Mouse (Mus musculus) mature B cell (primary cell): ENCODE results near the gene Cacna1c.

Experiments
- in situ Hi-C: fragments of 300-500 bp; cut with MboI; formaldehyde crosslinking; loops from 2 replicates; pipeline ENCODE4 v1.14.3; 2019

Gene Cacna1c

DNA sequence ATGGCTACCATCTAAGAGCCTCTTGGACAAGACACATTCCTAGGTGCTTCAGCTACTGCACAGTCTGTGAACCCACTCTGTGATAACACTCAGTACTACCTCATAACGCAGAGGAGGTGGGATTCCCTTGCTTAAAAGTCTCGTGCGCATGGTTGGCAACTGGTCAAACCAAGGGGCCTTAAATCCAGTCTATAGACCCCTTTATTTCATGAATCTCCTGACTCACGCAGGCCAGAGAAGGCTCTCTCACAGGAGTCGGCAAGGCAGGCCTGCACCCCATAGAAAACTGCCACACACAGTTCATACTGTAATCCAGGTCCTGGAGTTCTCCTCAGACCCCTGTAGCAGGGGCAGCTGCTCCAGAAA lies 273.0 kb downstream of the Cacna1c start:
- in situ Hi-C loops, result no loop called here

DNA sequence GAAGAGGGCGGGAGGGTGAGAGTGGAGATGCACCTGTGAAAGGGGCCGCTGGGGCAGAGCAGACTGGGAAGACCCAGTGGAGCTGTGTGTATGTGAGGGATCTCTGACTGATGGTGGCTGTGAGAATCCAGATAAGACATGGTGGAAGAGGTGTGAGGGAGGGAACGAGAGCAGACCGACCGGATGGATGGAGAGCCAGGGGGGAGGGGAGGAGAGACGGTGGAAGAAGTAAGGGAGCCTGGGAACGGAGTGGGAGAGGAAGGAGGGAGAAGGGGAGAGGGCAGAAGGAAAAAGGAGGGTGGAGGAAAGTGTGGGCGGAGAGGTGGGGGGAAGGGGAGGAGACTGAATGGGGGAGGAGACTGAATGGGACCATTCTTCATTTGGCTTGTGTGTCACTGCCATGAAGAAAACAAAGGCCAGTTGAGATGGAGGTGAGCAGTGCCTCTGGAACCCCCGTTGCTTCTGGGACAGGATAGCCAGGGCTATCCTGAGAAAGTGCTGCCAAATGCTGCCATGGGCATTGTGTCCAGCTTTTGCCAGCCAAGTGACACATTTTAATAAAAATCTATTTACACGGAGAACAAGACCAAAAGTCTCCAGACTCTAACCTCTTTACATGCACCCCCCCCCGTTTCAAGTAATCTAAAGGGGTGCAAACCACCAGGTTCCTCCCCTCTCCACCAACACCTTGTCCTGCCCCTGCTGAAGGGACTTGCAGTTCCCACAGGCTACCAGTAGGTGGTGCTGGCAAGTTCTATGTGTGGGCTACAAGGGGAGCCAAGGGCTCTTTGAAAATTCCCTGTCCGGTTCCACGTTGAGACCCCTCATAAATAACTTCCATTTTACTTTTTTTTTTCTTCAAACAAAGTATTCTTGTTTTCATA lies 273.6 kb downstream of the Cacna1c start:
- in situ Hi-C loops, result no loop called here

DNA sequence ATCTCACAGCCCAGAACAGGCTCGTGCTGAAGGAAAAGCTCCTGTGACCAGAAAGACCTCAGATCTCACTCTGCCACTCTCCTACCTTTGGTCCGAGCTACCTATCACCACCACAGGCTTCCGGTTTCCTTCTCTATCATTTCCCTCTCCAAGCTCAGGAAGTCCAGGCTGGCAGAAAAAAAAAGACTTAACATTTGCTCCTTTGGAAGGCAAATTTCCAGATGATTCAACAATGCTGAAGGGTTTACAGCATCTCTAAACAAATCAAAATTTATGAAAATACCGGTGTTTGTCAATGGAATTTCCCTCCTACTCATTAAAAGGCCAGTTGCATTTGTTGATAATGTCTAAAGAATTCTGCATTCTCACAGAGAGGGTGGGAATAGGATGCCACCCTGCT lies 288.0 kb downstream of the Cacna1c start:
- in situ Hi-C loops, result no loop called here

DNA sequence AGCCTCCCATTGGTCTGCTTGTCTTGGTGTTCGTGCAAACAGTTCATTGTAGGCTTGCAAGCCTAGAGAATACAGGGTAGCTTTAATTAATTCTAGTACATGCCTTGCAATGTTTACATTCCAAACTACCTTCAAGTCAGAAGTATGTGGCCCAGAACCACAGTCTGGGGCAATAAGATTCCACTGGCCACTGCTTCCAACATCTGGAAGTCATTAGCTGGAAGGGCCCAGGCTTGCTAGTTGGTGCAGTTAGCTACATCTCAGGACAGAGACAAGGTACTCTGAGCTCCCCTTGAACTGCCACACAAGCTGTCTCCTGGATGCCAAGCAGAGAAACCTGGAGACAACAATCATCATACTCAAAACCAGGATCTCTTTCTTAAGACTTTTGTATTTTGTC lies 288.5 kb downstream of the Cacna1c start:
- in situ Hi-C loops, result no loop called here

DNA sequence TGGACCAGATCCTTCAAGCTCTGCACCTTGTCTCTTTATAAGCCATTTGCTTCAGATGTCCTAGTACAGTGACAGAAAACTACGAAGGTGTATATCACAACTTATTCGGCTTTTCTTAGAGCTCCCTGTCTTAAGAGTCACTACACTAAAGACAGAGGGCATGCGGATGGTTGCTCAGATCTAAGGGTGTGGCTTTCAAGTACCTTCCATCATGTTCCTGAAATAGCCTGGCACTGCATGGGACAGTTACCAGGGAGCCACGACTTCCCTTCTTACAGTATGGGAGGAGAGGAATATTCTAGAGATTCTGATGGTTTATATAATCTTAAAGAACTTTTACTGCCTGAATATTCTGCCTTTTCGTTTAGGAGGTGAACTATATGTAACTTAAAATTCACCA lies 289.3 kb downstream of the Cacna1c start:
- in situ Hi-C loops, result no loop called here

DNA sequence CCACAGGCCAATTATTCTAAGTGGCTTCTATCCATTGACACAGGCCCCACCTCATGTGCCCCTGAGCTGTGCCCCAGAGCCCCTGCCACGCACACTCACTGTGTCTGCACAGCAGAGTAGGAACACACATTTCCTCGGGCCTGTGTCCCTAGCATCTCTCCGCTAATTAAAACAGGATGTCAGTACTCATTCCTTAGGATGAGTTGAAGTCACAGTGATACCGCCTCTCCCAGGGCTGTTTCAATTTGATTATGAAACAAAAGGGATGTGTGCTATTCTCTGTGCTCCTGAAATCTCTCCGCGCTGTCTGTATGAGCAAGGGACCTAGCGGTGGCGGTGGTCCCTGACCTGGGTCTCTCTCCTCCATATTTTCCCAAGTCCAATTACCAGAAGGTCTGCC lies 296.5 kb downstream of the Cacna1c start:
- in situ Hi-C loops, result no loop called here

DNA sequence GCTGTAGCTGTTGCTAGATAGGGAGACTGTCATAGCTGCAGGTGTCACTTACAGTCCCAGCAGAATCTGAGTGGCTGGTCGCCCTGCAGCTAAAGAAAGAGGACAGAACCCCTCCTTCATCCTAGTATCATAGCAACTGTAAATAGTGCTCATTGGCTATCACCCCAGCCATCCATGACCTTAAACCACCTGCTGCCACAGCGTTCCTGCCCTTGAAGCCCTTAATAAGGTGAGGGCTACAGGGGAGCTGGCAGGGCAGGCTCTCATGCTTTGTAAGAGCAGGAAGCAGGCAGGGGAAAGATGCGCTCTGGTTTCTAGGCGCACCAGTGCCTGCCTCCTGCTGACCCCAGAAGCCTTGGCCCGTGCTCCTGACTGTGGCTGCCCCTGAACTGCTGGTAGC lies 299.1 kb downstream of the Cacna1c start:
- in situ Hi-C loops, result no loop called here

DNA sequence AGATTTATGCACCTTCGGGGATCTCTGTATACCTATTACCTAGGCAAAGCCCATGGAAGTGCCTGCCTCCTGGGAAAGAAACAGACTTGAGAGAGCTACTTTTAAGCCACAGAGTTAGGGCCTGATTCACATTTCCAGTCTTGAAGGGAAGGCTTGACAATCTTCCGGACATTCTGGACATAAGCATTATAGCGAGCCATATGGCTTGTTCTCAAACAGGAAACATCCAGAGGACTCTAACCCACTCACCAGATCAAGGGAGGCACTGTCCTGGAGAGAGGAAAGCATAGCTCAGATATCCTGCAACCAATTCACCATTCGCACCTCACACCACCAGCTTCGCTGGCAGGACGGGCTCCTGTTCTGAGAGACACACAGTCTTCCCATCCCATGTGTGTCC lies 302.2 kb downstream of the Cacna1c start:
- in situ Hi-C loops, result no loop called here

DNA sequence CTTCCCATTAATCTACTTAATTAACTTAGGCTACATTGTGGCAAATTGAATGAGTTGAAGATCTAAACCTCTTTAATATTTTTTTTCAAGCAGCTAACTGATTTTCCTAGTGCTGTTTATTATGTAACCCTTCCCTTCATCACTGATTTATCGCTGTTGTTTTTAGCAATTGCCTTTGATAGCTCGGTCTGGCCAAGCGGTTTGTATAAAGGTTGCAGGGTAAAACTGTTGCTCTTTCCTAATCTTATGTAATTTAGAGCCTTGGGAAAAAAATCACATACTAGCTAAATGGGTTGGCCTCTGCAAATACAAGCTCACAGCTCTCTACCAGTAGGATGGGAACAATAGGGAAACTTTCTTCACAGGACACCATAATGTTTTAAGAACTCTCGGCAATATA lies 306.8 kb downstream of the Cacna1c start:
- in situ Hi-C loops, result no loop called here

DNA sequence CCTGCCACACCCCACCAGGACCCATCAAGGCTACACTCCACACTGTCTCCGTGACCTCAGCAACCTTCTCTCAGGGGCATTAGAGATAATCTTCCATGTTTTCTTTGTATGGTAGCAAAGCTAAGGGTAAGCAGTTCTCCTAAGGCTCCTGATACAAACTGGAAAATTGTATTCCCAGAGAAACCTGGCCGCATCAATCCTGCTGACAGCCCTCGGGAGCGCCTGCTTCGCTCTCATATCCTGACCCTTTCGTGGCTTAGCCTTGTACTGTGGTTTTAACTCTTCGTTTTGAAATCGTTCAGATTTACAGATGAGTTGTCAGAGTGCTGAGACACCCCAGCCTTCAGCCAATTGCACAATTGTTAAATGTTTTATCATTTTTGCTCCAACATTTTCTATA lies 309.2 kb downstream of the Cacna1c start:
- in situ Hi-C loops, result no loop called here

DNA sequence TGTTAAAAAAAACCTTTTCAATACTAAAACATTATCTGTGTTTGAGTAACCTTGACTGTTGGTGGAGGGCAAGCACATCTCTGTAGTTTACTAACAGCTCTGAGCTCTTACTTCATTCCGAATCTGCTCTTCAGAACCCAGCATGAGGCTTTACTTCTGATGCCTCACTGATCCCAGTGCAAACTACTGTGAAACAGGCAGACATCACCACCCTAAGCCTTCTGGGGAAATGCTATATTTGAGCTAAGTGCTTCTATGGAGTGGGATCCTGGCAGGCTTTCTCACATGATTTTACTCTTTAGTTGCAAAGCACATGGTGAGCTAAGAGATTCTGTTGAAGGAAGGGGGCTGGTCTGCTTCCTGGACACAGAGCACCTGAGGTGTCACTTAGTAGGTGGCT lies 311.3 kb downstream of the Cacna1c start:
- in situ Hi-C loops, result no loop called here

DNA sequence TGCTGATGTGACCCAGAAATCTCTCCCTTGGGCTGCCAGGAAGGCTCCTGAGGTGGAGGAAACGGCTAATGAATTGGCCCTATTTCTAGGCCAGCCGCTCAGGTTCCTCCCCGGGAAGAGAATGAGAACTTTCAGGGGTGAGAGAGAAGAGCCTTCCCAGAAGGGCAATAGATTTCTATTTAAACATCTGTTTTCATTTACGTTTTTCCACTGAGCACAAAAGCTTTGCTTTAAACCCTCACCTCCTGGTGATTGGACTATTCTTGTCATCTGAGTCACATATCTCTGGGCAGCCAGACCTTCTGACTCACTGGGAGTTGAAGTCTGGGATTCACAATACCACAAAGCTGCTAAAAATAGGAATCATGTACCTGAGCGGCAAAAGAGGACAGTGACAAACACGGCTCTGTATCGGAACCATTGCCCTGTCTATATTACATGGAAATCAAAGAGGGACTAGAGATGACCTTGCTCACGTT lies 312.1 kb downstream of the Cacna1c start:
- in situ Hi-C loops, result no loop called here

DNA sequence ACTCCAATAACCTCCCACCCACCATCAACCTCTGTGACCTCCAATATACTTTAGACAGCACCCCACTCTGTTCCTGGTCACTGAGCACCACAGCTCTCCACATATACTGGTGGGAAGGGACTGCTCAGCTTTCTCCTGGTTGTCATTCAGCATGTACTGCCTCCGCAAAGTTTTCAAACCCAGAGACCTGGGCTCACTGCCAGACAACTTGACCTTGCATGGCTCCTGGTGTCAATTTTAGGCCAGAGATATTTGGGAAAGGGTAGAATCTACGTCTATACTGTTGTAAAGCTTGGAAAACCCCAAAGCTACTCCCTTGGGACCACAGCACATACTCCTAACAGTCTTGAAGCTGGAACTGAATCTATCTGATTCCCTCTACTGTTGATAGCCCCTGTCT lies 320.0 kb downstream of the Cacna1c start:
- in situ Hi-C loops, result no loop called here

DNA sequence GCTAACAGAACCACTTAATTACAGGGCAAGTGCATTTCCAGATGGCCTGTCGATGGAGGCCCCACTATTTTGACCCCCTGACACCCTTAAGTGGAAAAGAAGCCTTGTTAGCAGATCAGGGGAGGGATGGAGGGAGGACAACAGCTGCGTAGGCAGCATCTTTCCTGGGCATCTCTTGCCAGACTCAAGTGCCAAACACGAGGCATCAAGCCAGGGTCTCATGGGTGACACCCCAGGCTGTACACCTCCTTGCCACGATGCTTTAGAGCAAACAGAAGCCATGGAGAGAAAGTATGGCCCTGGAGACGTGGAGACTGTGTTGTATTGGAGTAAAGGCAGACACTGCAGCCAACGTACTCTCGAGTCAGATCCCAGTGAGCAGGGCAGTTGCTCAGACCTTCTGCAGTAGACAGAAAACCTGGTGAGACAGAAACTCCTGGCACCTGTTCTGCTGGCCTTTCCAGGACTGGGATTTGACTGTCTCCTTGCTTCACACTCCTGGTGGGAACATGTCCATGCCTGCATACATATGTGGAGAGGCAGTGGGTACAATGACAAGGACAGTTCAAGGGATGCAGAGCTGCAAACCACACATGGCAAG lies 325.9 kb downstream of the Cacna1c start:
- in situ Hi-C loops, result no loop called here

DNA sequence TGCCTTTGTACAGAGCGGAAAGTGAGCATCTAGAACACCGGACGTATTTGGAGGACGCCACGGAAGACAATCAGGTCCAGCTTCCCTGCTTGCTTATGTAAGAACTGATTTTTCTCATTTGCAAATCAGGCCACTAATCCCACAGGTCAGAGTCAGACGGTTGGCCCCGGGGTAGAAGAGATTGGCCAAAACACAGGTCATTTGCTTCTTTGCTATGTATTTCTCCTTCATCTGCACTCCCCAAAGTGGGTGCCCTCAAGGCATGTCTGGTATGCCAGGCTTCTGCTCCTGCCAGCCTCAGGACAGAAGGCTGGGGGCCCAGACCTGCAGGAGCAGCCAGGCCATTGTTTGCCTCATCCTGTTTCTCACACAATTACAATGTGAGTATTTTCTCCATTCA lies 328.8 kb downstream of the Cacna1c start:
- in situ Hi-C loops, result no loop called here

DNA sequence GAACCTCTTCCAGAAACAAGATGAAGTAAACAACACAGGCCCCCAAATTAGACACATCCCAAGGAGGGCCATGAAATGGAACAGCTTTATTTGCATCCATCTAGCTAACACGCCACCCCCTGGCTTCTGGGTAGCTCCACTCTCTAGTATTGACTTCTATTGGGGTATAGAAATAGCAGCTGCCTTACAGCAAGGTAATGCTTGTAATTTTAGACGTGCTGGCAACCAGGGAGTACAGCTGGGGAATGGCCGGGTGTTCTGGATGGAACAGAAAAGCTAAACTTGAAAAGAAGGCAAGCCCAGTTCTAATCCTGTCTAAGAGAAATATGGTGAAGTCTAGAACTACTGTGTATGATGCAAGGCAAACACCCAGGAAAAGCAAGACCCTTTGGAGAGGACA lies 329.3 kb downstream of the Cacna1c start:
- in situ Hi-C loops, result no loop called here

DNA sequence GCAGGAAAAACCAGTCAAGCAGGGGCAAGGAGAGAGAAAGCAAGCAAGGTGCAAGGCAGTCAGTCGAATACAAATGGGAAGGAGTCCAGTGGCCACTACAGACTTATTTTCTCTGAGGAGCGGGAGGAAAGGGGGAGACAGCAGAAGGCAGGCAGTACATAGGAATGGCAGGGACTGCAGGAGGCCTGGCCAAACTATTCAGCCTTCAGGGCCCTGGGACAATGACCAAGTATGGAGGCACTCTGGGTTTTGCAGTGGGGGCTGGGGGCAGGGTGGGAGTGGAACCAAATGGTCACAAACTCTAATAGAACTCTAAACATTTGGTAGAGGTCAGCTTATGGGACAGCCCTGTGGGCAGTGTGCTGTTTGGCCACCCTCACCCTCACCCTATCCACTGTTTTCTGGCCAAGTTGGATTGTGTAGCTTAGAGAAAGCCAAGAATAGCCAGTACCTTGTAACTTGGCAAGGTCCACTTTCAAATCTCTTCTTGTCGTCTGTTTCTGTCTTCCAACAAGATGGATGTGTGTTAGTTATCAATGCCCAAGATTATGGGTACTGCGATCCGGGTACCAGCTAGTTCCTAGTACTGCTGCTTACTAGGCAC lies 330.3 kb downstream of the Cacna1c start:
- in situ Hi-C loops, result no loop called here

DNA sequence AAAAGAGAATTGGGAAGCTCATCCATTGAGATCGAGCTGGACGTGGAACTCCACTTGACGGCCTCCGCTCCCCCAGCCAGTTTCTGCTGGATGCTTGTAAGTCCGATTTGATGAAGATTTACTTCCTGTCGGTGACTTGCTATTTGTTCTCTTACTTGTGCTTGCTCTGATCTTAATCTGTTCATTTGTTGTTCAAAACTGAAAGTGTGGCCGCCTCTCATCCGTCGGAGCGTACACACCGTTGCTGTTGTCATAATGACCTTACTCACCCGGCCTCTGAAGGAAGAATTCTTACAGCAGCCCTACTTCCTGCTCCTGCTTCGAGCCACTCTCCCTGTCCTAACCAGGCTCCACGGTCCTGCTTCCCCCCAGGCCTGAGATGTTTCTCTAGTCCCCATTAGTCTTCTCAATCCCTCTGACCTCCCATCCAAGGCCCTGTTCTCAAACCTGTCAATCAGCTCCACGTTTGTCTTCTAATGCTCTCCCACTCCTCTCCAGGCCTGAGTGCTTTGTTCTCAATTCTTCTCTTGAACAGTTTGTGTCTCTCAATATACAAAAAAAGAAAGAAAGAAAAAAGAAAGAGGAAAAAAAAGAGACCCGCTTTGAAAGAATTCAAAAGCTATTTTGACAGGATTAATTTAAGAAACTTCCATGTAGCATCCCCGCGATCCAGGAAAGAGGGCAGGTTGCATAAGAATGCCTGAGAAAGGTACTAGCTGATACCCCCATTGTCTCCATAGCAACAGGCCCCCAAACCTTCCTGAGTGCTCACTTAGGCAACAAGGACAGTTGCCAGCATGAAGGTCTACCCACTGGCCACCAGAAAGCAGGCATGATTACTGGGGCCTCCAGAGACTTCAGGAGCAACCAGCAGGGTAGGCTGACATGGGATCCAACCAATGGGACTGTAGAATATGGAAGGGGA lies 331.3 kb downstream of the Cacna1c start:
- in situ Hi-C loops, result no loop called here

DNA sequence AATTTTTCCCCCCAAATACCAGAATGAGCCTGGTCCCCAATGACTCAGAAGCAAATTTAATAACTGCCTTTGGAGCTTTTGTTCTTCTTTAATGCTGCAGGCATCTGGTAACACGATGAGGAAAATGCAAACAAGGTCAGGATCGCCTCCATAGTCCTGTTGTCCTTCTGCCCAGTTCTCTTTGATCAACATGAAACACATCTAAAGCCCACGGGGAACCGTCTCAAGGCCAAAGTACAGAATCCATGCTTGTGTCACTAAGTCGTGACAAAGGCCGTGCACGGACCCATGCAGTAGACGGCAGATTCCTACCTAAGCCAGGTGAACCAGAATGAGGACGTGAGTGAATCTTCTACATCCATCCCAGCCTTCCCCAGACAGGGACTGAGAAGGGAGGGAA lies 333.5 kb downstream of the Cacna1c start:
- in situ Hi-C loops, result no loop called here

DNA sequence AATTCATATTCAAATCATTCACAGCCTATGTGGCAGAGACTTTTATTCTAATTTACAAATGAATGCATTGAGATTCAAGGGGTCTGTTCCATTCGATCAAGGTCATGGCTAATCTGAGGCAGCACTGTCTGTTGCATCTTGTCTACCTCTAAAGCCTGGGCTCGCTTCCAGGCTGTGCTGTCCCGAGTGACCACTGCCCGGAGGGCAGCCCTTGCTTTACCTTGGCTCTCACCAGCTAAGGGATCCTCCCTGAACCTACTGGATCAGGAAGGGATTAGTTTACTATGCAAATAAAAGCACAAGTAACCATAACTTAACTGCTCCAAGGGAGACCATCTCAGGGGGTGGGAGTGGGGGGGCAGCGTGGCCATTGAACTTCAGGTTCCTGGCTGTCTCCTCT lies 334.1 kb downstream of the Cacna1c start:
- in situ Hi-C loops, result no loop called here

DNA sequence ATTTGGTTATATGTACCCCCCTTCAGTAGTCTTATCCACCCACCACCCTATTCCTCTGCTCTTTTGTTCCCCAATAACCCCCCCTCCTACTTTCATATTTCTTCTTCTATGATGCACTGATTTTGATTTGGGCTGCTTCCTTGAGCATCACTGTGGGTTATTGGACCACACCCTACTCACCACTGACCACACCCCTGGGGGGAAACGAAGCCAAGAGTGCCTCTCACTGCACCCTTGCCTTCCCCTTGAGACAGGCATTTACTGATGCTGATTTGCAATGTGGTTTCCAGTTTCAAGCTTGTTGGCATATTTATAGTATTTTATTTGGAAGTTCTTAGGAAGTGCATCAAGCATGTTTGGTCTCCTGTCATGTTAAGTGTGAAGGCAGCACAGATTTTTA lies 337.8 kb downstream of the Cacna1c start:
- in situ Hi-C loops, result no loop called here

DNA sequence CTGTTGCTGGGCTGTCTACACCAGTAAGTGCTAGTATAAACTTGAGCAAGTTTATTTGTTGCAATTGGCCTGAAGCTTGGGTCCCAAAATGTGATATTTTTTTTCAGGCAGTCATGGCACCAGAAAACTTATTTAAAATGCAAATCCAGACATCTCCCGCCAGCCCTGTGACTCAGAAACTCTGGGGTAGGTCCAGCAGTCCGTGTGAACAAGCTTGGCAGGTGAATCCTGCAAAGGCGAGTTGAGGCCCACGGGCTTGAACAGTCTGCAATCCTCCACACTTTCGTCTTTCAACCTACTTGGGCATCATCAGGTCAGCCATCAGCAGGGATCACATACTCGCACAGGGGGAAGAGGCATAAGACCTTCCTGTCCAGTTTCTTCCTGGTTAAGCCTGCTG lies 344.1 kb downstream of the Cacna1c start:
- in situ Hi-C loops, result no loop called here
